Mouse (Mus musculus): Measurements from ENCODE around the gene Copg2.

Gene Copg2

DNA sequence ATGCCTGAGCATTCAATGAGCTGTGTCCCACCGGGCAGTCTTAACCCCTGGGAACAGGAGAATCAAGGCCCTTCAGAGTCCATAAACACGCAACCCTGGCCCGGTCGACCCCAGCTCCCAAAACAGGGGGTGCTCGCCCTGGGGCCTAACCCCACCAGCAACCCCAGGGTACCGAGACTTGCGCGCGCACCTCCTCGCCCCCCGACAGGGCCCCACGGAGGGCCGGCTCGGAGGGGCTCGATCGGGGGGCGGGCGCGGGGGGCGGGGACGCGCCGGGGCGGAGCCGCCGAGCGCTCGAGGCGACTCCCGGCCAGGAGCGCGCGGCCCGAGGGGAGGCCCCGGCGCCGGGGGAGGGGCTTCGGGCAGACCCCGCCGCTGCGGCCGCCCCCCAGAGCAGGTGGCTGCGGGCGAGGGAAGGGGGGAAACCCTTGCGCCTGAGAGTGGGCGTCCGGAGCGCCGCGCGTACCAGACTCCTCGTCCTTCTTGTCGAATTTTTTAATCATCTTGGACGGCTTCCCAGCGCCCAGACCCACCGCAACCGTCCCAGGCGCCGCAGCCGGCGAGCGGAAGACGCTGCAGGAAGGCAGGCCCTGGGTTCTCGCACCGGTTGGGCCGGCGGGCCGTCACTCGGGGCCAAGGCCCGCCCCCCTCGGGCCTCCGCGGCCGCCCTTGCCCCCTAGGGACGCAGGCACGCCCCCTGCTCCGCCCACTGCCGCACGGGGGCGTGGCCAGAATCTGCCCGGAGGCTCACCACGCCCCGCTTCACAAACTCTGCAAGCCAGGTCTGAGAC is at the start of gene Copg2:
Gene Copg2 (minus strand): TSS at position 600 of the 791 bp plus-strand sequence.
- peak; percentile 96 for DNase-seq

DNA sequence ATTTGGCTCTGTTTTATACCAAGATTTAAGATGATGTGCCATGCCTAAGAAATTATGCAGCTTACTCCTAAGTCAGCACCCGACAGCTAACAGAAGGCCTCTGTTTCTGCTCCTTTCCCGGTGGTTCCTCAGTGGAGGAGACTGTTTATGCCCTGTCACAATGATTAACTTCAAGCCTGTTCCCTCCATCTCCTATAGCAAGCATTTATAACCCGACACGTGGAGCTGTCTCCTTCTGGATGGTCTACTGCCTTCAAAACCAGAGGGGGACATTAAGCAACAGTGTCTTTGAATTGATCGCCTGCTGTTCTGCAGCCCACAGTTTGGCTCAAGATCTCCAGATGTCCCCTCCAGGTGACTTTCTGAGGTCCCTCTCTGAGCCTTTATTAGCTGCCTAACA is 42.7 kb upstream of the Copg2 start:
- no peak for DNase-seq

DNA sequence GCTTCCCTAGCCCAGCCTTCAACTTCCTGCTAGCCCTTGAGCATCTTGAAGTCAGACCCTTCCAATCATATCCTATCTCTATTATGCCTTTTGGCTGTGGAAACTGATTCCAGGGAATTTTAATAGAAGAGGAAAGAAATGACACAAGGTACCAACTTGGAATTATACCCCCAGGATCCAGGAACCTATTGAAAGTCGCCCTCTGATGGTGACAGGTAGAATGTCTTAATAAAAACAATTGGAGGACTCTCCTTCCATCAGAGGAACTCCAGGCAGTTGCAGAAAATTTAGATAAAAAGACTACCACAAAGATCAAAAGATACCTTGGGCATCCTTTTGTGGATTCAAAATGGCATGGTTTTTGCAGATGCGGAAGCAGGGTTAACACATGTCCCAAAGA is 26.2 kb upstream of the Copg2 start:
- peak; percentile 50 for DNase-seq

DNA sequence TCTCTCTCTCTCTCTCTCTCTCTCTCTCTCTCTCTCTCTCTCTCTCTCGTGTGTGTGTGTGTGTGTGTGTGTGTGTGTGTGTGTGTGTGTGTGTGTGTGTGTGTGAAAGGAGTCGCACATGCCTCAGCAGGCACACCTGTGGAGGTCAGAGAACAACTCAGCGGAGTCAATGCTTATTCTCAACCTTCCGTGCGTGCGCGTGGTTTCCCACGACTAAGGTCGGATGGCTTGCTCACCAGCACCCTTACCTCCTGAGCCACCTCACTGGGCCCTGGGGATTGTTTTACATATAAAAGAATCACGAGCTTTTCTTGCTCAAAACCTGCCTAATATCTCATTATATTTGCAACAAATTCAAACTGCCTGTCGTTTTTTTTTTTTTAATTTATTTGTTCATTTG is 25.2 kb upstream of the Copg2 start:
- DNase-seq: no peak

DNA sequence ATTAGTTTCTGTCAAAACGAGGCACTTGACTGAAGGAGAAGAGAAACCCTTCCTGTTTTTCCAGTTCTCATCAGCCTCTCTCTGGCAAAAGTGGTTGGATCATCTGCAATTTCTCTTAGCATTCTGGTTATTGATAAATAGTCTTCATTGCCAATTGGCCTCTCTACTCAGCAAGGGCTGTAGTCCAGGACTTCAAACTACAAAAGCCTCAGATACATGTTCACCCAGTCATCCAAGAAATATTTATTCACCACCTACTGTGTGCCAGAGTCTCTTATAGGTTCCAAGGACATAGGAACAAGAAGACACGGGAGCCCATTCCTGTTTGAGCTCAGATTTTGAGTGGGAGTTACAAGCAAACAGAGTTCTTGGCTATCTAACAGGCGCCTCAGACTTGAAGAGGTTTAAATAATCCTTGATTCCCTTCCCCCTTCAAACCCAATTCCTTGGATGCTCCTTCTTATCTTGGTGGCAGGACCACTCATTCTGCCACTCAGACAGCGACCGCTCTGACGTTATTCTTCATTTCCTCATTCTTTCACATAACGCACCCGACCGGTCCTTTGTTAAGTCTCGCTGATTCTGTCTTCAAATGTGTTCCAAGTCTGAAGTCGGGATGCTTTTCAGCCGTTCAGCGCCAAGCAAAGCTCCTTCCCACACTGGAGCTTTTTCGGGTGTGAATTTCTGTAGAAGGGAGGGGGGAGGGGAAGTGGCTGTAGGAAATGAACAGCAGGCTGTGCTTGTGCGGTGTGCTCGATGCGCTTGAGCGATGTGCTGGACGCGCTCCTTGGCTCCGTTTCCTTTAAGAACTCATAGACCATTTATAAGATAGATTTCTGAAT is 24.5 kb upstream of the Copg2 start:
- DNase-seq: peak; percentile 49

DNA sequence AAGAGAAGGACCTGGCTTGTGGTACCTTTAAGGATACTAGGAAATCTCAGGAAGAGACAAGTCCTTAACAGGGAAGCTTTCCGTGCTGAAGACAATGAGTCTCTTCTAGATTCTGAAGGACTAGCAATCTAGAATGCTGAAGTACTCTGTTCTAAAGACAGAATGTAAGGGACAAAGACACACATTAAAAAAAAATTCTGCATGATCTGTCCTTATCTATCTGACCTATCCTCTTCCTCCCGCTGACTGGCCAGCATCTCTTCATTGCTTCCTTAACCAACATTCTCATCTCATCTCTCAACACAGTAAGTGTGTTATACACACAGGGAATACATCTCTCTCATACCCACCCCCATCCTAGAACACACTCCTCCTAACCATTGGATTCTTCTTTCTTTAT is 18.9 kb upstream of the Copg2 start, which contains the start of gene Tsga13:
Gene Tsga13 (minus strand): TSS at position 101 of the 400 bp plus-strand sequence.
- no peak for DNase-seq

DNA sequence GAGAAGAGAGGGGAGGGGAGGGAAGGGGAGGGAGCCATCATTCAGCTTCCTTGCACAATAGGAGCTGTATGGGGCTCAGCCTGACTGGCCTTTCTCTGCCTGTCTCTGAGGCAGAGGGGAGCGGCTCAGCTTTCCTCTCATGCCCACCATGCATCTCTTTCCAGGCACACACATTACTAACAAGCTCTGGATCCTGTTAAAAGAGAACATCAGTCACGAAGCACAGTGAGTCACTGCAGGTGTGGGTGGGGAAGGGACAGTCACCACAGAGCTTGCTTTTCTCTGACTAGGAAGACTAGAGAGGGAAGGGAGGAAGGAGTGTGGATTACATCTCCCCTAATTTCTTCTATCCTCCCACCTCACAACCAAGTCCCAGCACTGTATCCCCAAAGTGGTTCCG is 11.4 kb upstream of the Copg2 start:
- DNase-seq: no peak

DNA sequence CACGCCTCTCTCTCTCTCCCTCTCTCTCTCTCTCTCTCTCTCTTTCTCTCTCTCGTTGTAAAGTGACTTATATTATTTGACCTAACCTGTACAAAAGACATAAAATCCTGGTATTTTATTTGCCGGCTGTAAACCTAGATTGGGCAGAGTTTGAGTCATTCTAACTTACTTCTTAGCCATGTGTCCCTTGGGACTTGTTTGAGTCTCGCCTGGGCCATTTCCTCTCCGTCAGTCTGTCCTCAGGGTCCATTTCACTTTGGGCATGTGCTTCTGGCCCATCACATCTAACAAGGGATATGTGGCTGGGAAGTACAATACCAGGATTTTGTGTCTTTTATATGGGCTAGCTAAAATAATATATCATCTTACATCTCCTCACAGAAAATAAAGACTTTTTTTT is 8.3 kb upstream of the Copg2 start:
- DNase-seq: no peak

DNA sequence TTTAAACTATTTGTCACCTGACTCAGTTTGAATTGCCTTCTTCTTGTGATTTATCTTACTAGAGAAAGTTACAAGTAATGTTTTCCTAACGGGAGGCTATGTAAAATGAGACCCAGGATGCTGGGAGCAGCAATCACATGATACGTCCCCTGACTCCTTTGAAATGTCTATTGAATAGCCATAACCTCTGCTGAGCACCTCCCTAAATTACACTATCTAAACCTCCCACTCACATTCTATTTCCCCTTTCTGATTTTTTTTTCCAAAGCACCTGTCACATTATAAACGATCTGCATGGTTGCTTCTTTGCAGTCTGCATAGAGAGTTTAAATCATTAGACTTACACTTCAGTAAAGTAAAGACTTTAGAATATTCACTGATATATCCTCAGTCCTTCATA is 7.4 kb upstream of the Copg2 start:
- DNase-seq: no peak

DNA sequence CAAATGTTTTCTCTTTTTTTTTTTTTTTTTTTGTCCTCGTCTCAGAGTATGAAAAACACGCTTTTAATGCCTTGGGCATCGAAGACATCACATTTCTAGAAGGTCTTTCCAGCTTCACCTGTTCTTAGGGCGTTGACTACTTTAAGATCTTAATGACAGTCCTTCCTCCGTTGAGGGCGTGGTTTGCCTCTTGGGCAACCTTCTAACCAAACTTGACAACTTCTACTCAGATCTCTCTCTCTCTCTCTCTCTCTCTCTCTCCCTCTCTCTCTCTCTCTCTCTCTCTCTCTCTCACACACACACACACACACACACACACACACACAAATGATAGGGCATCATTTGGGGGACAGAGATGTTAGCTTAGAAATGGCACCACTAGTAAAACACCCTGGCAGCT is 926 bp upstream of the Copg2 start:
- DNase-seq: no peak

DNA sequence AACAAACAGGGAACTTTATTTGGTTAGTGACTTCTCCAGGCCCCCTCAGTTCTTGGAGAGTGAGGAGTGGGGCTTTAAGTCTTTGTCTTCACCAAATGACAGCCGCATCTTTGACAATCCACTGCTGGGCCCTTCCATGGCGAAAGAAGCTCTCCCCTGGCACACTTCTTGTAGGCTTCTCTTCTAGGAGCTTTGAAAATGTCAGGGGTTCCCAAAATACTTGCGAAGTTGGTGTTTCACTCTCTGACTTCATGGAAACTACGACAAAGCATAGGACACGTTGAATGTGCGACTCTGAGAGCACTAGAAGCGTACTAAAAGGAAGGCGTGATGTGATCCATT is 363 bp upstream of the Copg2 start:
- no peak for DNase-seq

DNA sequence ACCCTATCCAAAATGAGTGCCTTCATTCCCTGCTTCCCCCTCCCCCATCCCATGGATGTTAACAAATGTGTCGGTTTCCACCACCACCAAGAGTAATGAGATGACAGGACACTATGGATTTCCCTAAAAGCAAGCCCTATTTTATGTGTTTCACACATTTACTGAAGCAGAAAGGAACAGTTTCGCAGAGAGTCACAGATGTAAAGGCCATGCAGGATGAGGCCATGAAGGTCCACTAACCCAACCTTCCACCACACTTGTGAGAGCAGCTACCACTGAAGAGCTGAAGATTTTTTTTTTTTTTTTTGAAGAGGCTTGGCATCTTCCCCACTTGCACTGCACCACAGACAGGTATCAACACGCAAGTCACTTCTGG is 787 bp downstream of the Copg2 start:
- no peak for DNase-seq

DNA sequence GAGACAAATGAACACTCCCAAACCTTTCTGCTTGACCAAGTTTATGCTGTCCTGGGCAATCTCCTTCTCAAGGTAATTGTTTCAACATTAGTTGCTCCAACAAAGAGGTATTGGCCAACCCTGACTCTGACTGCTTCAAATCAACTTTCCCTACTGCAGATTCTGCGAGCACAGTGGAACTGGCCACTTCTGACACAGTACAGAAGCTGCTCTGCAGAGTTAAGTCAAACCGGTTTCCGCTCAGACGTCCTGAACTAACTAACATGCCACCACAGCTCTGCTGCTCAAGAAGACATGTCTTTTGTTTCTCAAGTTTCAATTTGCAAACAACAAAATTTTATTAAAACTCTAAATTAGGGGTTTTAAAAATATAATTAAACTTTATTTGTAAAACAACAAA is 3.5 kb downstream of the Copg2 start:
- no peak for DNase-seq

DNA sequence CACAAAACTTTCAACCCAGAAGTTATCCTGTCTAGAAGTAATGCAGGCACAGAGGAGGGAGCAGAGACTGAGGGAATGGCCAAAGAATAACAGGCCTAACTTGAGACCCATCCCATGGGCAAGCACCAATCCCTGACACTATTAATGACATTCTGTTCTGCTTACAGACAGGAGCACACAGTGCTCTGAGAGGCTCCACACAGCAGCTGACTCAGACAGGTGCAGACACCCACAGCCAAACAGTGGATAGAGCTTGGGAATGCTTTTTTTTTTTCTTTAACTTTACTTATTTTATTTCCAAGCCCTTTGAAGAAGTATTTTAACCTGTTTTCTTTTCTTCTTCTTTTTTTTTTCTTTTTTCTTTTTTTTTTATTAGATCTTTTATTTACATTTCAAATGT is 4.8 kb downstream of the Copg2 start:
- DNase-seq: no peak

DNA sequence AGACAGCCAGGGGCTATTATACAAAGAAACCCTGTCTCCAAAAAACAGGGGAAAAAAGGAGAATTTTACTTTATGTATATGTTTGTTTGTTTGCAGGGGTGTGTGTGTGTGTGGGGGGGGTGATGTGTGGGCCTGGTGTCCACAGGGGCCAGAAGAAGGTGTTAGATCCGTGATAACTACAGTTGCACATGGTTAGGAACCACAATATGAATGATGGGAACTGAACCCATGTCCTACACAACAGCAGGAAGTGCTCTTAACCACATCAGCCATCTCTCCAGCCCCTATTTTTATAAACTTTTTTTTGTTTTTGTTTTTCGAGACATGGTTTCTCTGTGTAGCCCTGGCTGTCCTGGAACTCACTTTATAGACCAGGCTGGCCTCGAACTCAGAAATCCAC is 11.7 kb downstream of the Copg2 start:
- no peak for DNase-seq

DNA sequence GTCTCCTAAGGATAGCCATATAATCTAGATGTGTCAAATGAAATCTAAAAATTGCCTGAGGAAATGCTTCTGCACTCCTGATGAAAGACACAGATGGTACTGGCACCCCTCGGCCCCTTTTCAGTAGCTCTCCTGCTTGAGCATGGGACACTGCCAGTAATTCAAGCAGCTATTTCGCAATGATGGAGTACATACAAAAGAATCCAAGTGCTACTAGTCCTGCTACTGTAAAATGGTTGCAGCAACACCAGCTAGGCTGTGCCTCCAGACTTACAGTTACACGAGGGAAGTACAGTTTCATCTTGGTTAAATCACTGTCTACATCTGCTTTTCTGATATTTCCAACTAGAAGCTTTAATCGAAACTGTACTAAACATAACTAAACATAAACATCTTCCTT is 13.1 kb downstream of the Copg2 start:
- DNase-seq: no peak

DNA sequence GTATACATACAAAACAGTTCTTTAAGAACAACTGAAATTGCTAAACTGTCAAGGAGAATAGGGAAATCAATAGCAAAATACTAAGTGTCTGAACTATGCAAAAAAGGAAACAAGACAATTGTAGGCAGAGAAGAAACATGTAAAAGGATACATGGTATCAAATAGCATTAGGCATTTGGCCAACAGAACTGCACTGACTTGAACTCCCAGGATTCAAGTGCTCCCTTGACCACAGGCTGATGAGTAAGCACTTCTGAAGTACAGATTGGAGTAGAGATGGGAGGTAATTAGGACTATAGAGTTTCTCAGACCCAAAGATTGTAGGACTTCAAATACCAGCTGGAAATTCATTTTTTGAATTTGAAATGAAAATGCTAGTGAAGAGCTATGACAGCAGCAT is 19.9 kb downstream of the Copg2 start:
- no peak for DNase-seq

DNA sequence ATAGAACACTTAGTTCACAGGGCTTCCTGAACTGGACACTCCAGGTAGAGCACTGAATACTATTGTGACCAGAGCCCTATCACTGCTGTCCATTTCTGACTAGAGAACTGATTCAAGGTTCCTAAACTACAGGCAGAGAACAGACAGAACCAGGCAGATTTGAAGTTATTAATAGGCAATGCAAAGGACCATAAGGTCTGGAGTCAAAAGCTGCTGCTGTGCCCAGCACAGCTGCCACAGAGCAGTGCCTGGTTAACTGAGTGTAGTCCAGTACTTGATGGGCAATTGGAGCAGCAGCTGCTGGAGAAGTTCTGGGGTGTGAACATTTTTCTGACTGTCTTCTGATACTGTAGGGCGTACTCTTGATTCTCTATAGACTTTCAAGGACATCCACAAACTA is 30.1 kb downstream of the Copg2 start:
- no peak for DNase-seq

DNA sequence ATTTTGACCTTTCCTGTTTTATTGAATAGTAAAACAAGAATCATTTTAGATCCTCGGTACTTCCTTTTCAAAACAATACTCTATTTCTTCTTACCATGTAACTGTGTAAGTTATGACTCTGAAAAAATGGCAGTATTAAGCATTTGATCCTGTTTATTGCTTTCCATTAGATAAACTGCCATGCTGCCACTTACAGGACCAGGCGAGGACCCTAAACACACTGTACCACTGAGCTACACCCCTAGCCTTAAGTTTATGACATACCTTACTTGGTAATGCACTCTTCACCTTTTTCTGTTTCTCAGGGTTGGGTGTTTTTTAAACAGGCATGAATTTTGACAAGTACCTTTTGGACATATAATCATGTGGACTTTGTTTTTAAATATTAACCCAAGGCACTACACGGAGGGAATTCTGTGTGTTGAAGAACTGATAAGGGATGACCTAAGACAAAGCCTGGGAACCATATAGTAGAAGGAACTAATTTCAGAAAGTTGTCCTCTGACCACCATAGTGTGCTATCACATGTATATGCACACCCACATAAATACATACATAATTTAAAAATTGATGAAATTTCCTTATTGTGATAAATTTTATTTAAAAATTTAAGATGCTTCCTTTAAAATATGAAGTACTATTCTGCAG is 31.4 kb downstream of the Copg2 start:
- no peak for DNase-seq

DNA sequence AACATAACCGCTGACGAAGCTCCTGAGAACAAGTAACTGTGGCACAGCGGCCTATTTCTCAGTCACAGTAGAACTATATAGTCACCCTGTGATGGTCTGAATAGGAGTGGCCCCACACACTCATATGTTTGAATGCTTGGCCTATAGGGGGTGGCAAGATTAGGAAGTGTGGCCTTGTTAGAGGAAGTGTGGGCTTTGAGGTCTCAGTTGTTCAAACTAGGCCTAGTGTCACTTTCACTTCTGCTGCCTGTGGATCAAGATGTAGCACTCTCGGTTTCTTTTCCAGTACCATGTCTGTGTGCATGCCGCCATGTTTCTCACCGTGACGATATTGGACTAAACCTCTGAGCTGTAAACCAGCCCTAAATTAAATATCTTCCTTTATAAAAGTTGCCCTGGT is 40.6 kb downstream of the Copg2 start:
- no peak for DNase-seq

DNA sequence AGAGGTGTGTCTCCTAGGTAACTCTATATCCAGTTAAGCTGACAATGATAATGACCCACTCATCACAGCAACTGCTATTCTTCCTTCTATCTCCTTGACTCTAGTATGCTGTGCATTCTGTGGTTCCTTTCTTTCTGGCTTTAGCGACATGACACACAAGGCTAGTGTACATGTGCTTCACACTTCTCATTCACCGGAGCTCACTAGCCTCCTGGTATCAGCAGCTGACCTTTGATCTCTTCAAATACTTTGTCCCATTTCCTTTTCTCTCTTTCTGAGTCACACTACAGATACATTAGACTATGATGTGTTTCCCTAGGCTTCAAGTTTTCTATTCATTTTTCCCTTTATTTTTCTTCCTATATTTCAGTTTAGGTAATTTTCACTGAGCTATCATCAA is 41.4 kb downstream of the Copg2 start:
- DNase-seq: no peak

DNA sequence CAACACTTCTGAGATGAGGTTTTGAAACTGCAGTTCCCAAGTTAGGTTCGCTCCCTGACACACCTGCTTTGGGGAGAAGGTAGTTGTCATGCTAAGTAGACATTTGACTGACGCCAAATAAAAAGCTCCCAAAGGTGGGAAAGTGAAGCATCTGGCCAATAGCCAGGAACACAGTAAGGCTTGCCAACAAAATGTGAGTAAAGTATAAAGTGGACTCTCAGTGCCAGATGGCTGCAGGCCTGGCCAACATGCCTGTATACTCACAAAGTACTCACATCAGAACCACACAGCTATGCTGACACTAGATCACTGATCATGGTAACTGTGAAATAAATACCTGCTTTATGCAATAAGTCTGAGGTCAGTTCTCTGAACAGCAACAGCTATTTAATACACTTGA is 46.8 kb downstream of the Copg2 start:
- DNase-seq: no peak

DNA sequence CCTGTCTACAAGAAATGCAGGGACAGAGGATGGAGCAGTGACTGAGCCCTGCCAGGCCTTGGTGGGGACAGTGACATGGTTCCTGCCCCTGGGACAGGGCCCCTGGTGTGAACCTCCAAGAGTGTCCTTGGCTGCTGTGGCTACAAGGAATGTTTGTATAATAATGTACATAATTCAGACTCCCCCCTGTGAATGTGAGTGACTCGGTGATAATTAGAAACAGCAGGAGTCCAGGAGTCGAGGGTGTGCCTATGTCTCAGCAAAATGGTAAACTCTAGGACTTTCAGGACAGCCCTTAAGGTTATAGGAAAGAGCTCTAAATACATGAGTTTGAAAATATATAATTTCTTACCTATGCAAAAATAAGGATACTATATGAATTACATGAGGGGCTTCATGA is 64.4 kb downstream of the Copg2 start:
- DNase-seq: peak; percentile 14

DNA sequence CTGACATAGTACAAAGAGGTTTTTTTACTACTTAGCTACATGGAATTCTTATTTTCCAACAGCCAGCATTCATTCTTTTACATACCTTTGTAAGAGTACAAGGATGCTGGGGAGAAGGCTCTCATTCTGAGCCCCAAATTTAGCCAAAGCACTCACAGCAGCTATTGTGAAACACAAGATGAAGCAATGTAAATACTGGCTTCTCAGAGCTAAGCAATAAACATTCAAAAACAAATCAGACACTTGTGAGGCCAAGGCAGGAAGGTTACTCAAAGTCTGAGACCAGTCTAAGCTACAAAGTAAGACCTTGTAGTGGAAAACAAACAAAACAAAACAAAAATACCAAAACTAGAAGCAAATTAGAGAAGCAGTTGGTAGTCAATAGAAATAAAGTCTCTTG is 83.0 kb downstream of the Copg2 start:
- DNase-seq: no peak

All from embryo, embryonic 11 days (tissue).